Mouse (Mus musculus) neural tube, embryonic 10.5 days (tissue): ENCODE results near the gene Sox21.

Experiments used
- DNase-seq: peaks from one replicate; pipeline ENCODE4 v3.0.0-alpha.2; 2017; ENCODE audit warnings: low spot score; ENCODE audit errors: extremely low spot score

The Sox21 gene

GRCm38 (mm10) chr14:118225911-118226310, 10.9 kb downstream of the Sox21 start:
- no peak for DNase-seq

DNA sequence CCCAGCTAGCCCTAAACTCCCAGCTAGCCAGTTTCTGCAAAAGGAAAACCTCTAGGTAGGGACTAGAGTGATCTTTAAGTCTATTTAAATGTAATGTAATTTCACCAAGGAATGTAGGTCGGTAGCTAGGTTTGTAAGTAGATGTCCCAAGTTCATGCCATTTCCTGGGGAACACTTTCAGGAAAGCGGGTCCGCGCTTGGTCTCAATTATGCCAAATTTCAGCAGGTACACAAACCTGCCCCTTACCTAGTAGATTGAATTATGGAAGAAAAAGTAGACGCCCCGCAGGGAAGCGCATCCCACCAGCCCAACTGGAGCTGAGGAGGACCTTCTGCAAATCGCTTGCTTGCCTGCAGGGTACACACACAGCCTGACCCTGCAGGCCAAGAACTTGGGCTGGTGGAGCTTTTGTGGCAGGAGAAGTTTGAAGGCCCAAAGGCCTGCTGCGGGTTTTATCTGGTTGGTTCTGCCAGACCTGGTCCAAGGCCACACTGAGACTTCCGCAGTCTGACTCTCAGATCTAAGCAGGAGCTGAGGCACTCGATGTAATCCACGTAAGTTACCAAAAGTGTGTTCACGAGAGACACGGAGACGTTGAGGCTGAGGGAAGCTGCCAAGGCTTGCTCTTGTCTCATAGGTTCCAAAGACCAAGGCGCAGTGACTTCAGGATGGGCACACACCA, 11.6 kb downstream of the Sox21 start:
- DNase-seq, result peak; percentile 56

DNA sequence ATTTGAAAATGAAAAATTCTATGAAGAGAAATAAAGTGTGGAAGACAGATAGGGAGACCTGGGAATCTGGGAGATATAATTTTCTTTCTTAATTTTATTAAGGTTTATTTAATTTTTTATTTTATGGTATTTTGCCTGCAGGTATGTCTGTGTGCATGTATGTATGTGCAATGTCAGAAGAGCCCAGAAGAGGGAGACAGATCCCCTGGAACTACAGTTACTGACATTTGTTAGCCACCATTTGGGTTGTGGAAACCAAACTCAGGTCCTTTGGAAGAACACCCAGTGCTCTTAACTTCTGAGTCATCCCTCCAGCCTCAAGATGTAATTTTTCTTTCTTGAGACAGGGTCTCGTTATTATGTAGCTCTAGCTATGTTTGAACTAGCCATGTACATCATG, 15.9 kb downstream of the Sox21 start:
- DNase-seq, result no peak

GRCm38 (mm10) chr14:118216826-118217225, 20.0 kb downstream of the Sox21 start:
- DNase-seq, result no peak

- no peak for DNase-seq
Measured at GRCm38 (mm10) chr14:118212188-118212804, 24.5 kb downstream of the Sox21 start.

DNA sequence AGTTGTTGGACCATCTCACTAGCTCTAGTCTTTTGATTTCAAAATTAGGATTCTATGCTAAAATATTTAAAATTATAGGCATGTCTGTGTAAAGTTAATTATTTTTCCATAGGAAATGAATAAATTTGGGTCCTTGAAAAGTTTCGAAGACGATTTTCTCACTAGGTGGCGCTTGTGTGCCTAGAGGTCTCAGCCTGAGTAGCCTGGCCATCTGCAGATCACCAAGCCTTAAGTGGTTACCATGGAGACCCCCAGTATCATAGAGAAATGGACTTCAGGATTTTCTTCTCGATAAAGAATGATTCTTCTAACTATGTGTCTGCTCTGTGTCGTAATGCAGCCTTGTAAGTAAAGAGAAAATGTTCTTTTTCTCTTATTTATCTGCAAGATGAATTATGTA, 27.2 kb downstream of the Sox21 start:
- no peak for DNase-seq

DNA sequence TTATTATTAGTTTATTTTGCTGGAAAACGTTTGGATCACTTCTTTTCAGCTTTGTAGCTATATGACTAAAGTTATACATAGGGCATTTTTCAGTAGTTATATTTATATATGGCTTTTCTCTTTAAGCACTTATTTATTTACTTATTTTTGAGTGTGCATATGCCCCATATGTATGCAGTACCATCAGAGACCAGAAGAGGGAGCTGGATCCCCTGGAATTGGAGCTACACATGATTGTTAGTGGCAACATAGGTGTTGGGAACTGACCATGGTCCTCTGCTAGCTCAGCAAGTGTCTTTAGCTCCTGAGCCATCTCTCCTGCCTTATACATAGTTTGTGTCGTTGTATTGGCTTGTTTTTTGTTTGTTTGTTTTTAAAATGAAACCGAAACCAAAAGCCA, 29.5 kb downstream of the Sox21 start:
- no peak for DNase-seq

GRCm38 (mm10) chr14:118203031-118203430, 33.8 kb downstream of the Sox21 start:
- no peak for DNase-seq

- no peak for DNase-seq
Measured at GRCm38 (mm10) chr14:118202006-118202405, 34.8 kb downstream of the Sox21 start.

DNA sequence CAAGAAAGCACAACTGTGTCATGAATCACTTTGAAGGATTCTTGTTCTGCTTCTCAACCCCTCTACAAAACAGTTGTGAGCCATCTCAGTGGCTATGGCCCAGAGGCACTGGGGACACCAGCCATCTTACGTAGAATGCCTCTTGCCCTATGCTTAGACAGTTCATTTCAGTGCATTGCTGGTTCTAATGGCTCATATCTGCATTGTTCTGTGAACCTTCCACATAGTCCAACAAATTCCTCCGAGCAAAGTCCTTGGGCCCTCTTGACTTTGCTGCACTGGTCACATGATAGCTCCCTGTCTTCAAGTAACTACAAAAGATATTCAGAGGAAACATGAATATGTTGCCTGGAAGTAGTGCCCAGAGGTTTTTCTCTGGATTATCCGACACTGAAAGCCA, 36.1 kb downstream of the Sox21 start:
- DNase-seq, result no peak

DNA sequence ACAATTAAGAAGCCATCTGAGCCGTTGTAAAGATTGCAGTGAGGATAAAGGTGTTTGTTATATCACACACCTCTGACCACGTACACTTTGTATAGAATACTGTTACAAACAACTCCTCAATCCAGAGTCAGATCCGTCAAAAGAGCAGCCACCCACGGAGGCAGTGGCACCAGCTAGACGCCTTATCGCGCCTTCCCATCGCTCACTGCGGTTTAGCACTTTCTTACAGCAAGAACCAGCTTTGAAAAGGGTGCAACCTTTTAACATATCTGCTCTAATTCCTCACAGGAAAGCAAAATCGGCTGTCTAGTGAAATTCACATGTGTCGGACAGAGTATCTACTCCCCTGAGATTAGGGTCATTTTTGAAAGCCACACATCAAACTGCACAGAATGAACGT, 39.8 kb downstream of the Sox21 start:
- DNase-seq, result no peak

DNA sequence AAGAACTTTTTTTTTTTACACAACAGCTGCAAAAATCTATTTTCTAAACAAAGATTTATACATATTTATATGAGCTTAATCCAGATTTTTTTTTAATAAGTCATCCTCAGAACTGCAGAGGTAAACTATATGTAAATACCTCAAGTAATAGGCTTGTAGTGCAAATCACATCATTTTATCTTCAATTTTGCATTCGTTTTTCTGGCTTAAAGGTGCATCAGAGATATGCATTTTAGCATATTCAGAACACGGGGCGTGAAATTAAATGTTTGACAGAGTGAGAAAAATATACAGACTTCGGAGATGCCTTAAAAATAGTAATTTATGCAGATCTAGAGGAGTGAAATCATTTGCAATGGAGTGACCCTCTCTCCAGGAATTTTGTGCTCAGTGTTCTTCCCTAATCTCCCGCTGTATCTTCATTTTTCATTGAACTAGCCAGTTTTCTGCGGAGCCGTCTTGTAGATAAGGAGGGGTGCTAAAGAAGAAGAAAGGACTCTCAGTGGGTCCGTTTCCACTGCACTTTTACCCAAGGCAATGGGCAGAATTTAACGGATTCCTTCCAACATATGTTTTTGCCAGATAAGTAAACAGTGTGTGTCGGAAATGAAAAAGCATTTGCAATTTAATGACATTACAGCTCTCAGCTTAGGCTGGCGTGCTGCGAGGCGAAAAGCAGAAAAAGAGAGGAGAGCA, 42.5 kb downstream of the Sox21 start:
- no peak for DNase-seq

DNA sequence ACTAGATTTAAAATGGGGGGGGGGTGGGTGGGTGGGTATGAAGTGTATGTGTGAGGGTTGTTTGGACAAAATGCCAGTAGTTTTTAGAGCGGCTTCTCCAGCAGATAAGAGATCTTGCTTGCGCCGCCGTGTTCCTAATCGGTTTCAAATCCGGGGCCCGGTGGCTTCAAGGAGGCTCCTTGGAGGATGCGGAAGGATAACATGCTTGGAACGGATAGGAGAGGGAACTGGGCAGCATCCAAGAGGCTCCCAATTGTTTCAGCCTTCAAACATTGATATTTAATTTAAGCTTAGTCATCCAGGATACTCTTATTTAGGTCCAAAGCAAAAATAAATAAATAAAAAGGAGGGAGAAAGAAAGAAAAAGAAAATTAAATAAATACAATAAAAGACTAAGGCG, 43.2 kb downstream of the Sox21 start:
- no peak for DNase-seq

- DNase-seq, result no peak
Measured at GRCm38 (mm10) chr14:118193001-118193628, 43.7 kb downstream of the Sox21 start.

GRCm38 (mm10) chr14:118191442-118191841, 45.4 kb downstream of the Sox21 start:
- no peak for DNase-seq
